ENCODE assay signal across 25 mouse cellular contexts in genomic region chr6:91161506-91162235, GRCm38 (mm10). TPM values are rescaled to one million over a fixed set of nuclear protein-coding genes. Genes with fewer than 3 reads are reported as not detected.
DNase-seq lines count a peak whose midpoint lies in the region; ATAC-seq and TF ChIP-seq lines count a peak whose summit lies in the region.
"Had no signal": no experiment of that assay in that cellular context is flagged by ENCODE, and none has a peak within 500 bp of the region (broad histone marks: within the 10 kb centered on the region; RNA-seq: fewer than 3 reads in every experiment).

No protein-coding gene starts in this region.

- H3K4me3 ChIP-seq in hindbrain, embryonic 10.5 days = no peak overlapping the region
- no peak overlapping the region for H3K4me3 ChIP-seq in hindbrain, embryonic 14.5 days (replicated peaks; ENCODE audit: low read length)
- no peak overlapping the region for H3K4me3 ChIP-seq in liver, adult 2 months (ENCODE audit: insufficient read depth, low read depth, low read length)
- H3K4me3 ChIP-seq in liver, embryonic 16.5 days (ENCODE audit: low read depth, low read length) = no peak overlapping the region
- H3K4me3 ChIP-seq: embryonic facial prominence, embryonic 13.5 days; heart, embryonic 12.5 days; intestine, embryonic 15.5 days; layer of hippocampus, adult 2 months; limb, embryonic 12.5 days had no signal

- no peaks in the 10 kb centered on the region for H3K9me3 ChIP-seq in hindbrain, embryonic 10.5 days
- H3K9me3 ChIP-seq in hindbrain, embryonic 14.5 days (ENCODE audit: control insufficient read depth, low read length) = no peaks in the 10 kb centered on the region
- H3K9me3 ChIP-seq in liver, embryonic 16.5 days (replicated peaks; ENCODE audit: control insufficient read depth, low read length) = no peaks in the 10 kb centered on the region
- H3K9me3 ChIP-seq: embryonic facial prominence, embryonic 13.5 days; heart, embryonic 12.5 days; intestine, embryonic 15.5 days; limb, embryonic 12.5 days had no signal

- 79% methylated on average over 6 of the region's 6 CpGs for WGBS in hindbrain, embryonic 10.5 days
- 81% methylated on average over 6 of the region's 6 CpGs for WGBS in hindbrain, embryonic 14.5 days
- 36% methylated on average over 6 of the region's 6 CpGs for WGBS in liver, adult 2 months
- 67% methylated on average over 6 of the region's 6 CpGs for WGBS in liver, embryonic 16.5 days (ENCODE audit: insufficient replicate concordance)

- H3K27ac ChIP-seq in hindbrain, embryonic 10.5 days = peak overlapping the region; percentile 45; the same call in 1 of the 2 replicates
- H3K27ac ChIP-seq in hindbrain, embryonic 14.5 days = no peak overlapping the region
- H3K27ac ChIP-seq in liver, adult 2 months (replicated peaks; ENCODE audit: insufficient read depth, low read depth, low read length) = peak overlapping the region; percentile 86
- peak overlapping the region; percentile 98 for H3K27ac ChIP-seq in liver, embryonic 16.5 days (ENCODE audit: low read length)
- H3K27ac ChIP-seq: embryonic facial prominence, embryonic 13.5 days; intestine, embryonic 15.5 days; layer of hippocampus, adult 2 months had no signal

- peaks cover 12% of the 10 kb centered on the region for H3K36me3 ChIP-seq in hindbrain, embryonic 10.5 days
- H3K36me3 ChIP-seq in hindbrain, embryonic 14.5 days (replicated peaks; ENCODE audit: control insufficient read depth, insufficient read depth) = peaks cover 15% of the 10 kb centered on the region; the same call in 1 of the 2 replicates
- no peaks in the 10 kb centered on the region for H3K36me3 ChIP-seq in liver, adult 2 months (ENCODE audit: control insufficient read depth, insufficient read depth, low read length)
- H3K36me3 ChIP-seq in liver, embryonic 16.5 days (ENCODE audit: control insufficient read depth, insufficient read depth) = no peaks in the 10 kb centered on the region
- H3K36me3 ChIP-seq: intestine, embryonic 15.5 days had no signal

- no peak for TF ChIP-seq CTCF in liver, adult 2 months (IDR thresholded peaks at IDR 0.05; ENCODE audit: low read depth, low read length)

- peaks cover 61% of the 10 kb centered on the region for H3K4me1 ChIP-seq in hindbrain, embryonic 10.5 days (replicated peaks)
- peaks cover 40% of the 10 kb centered on the region for H3K4me1 ChIP-seq in hindbrain, embryonic 14.5 days (replicated peaks; ENCODE audit: control insufficient read depth, insufficient read depth, low read length)
- peaks cover 35% of the 10 kb centered on the region for H3K4me1 ChIP-seq in liver, adult 2 months (ENCODE audit: control insufficient read depth, insufficient read depth, low read length)
- H3K4me1 ChIP-seq in liver, embryonic 16.5 days (ENCODE audit: control insufficient read depth, low read depth, low read length) = peaks cover 83% of the 10 kb centered on the region

- no peak for ATAC-seq in cerebellum, adult (ENCODE audit: insufficient number of reproducible peaks, low FRiP score, low TSS enrichment)
- no peak for ATAC-seq in hindbrain, embryonic 14.5 days (ENCODE audit: low FRiP score)
- ATAC-seq in liver, embryonic 16.5 days (ENCODE audit: low read depth) = no peak
- no peak for ATAC-seq in granulocyte monocyte progenitor cell, adult 5-6 weeks (replicated peaks; ENCODE audit: poor library complexity, severe bottlenecking)
- ATAC-seq: CD4-positive, CD25-positive, alpha-beta regulatory T cell, adult 4 months; forebrain, postnatal 0 days; hindbrain, embryonic 16.5 days; intestine, embryonic 15.5 days had no signal

- TF ChIP-seq POLR2A in liver, adult 2 months (IDR thresholded peaks at IDR 0.05; ENCODE audit: extremely low read depth, insufficient read depth, low read length) = no peak

- H3K4me2 ChIP-seq in hindbrain, embryonic 14.5 days (replicated peaks) = no peak overlapping the region
- H3K4me2 ChIP-seq in liver, embryonic 16.5 days (ENCODE audit: low read depth, low read length) = no peak overlapping the region
- H3K4me2 ChIP-seq: embryonic facial prominence, embryonic 13.5 days; intestine, embryonic 15.5 days; limb, embryonic 12.5 days; lung, embryonic 14.5 days had no signal

- peak; percentile 71 for DNase-seq in cerebellum, adult 9-11 months
- DNase-seq in hindbrain, embryonic 10.5 days (ENCODE audit: low spot score) = no peak
- DNase-seq in hindbrain, embryonic 14.5 days (ENCODE audit: low spot score) = no peak
- DNase-seq in liver, adult 2 months (ENCODE audit: extremely low read depth, low read depth, low spot score) = peak; percentile 82
- no peak for DNase-seq in urinary bladder, postnatal 14 days (ENCODE audit: low spot score)
- DNase-seq: adrenal gland, postnatal 14 days; forebrain, postnatal 0 days; gastrocnemius, postnatal 36 days; heart, postnatal 10 days; kidney, postnatal 25 days; layer of hippocampus, postnatal 36 days; lung, embryonic 14.5 days; midbrain, embryonic 14.5 days; thymus, postnatal 25 days had no signal

- no peak overlapping the region for H3K9ac ChIP-seq in hindbrain, embryonic 14.5 days
- peak overlapping the region; percentile 33 for H3K9ac ChIP-seq in liver, adult 2 months (ENCODE audit: low read depth, low read length)
- peak overlapping the region; percentile 51 for H3K9ac ChIP-seq in liver, embryonic 16.5 days (ENCODE audit: low read depth, low read length)
- H3K9ac ChIP-seq: forebrain, postnatal 0 days; heart, embryonic 12.5 days; intestine, embryonic 15.5 days; limb, embryonic 12.5 days; lung, embryonic 14.5 days had no signal

- H3K79me2 ChIP-seq in liver, adult 2 months (ENCODE audit: control insufficient read depth, insufficient read depth, low read length) = peaks cover 3% of the 10 kb centered on the region; the same call in 1 of the 2 replicates

- H3K27me3 ChIP-seq in hindbrain, embryonic 10.5 days (ENCODE audit: insufficient read depth, poor library complexity, severe bottlenecking) = no peaks in the 10 kb centered on the region
- no peaks in the 10 kb centered on the region for H3K27me3 ChIP-seq in hindbrain, embryonic 14.5 days (ENCODE audit: control insufficient read depth, insufficient read depth, low read length)
- H3K27me3 ChIP-seq in liver, adult 2 months (ENCODE audit: control insufficient read depth, insufficient read depth, low read length) = no peaks in the 10 kb centered on the region
- no peaks in the 10 kb centered on the region for H3K27me3 ChIP-seq in liver, embryonic 16.5 days (ENCODE audit: control insufficient read depth, insufficient read depth, low read depth, low read length)
- H3K27me3 ChIP-seq: embryonic facial prominence, embryonic 13.5 days; intestine, embryonic 15.5 days; limb, embryonic 12.5 days had no signal

RNA-seq across cellular contexts. Expression of gene Hdac11, which starts 5.2 kb away (rescaled TPM):
- polyA plus RNA-seq in hindbrain, embryonic 10.5 days (2016; fragmentation: Nextera tagmentation; extraction: Ambion mirVana) = 12.3 and 15.6 TPM in 2 replicates
- polyA plus RNA-seq in hindbrain, embryonic 14.5 days (2014; fragmentation: Nextera tagmentation; extraction: Ambion mirVana) = 42.7 and 50.1 TPM in 2 replicates
- total RNA-seq in liver, adult 2 months (2014; rRNA removed) = 37.2 and 42.9 TPM in 2 replicates
- 58.4 and 60.5 TPM in 2 replicates for polyA plus RNA-seq in liver, adult 2 months (2012; rRNA removed)
- polyA plus RNA-seq in liver, embryonic 16.5 days (2015; fragmentation: Nextera tagmentation; extraction: Ambion mirVana) = 4.5 and 4.8 TPM in 2 replicates
- 0.32 and 2.5 TPM in 2 replicates for total RNA-seq in granulocyte monocyte progenitor cell, adult 5-6 weeks (2014; fragmentation: Nextera tagmentation)
- 0.43 and 1.5 TPM in 2 replicates for total RNA-seq in granulocyte monocyte progenitor cell, adult 5-6 weeks (2017)

RNA-seq across cellular contexts. Expression of gene Nup210, which starts 45.0 kb away (rescaled TPM):
- 24.0 and 28.8 TPM in 2 replicates for polyA plus RNA-seq in hindbrain, embryonic 10.5 days (2016; fragmentation: Nextera tagmentation; extraction: Ambion mirVana)
- polyA plus RNA-seq in hindbrain, embryonic 14.5 days (2014; fragmentation: Nextera tagmentation; extraction: Ambion mirVana) = 23.3 TPM in 2 replicates
- 12.2 and 14.9 TPM in 2 replicates for total RNA-seq in liver, adult 2 months (2014; rRNA removed)
- 13.8 and 18.3 TPM in 2 replicates for polyA plus RNA-seq in liver, adult 2 months (2012; rRNA removed)
- polyA plus RNA-seq in liver, embryonic 16.5 days (2015; fragmentation: Nextera tagmentation; extraction: Ambion mirVana) = 32.3 and 33.2 TPM in 2 replicates
- total RNA-seq in granulocyte monocyte progenitor cell, adult 5-6 weeks (2014; fragmentation: Nextera tagmentation) = 209 and 244 TPM in 2 replicates
- total RNA-seq in granulocyte monocyte progenitor cell, adult 5-6 weeks (2017) = 201 and 270 TPM in 2 replicates

RNA-seq across cellular contexts. Expression of gene Fbln2, which starts 50.6 kb away (rescaled TPM):
- polyA plus RNA-seq in hindbrain, embryonic 10.5 days (2016; fragmentation: Nextera tagmentation; extraction: Ambion mirVana) = 28.5 and 32.2 TPM in 2 replicates
- polyA plus RNA-seq in hindbrain, embryonic 14.5 days (2014; fragmentation: Nextera tagmentation; extraction: Ambion mirVana) = 26.2 and 27.2 TPM in 2 replicates
- 1.4 and 2.3 TPM in 2 replicates for total RNA-seq in liver, adult 2 months (2014; rRNA removed)
- polyA plus RNA-seq in liver, adult 2 months (2012; rRNA removed) = 3.4 and 3.5 TPM in 2 replicates
- polyA plus RNA-seq in liver, embryonic 16.5 days (2015; fragmentation: Nextera tagmentation; extraction: Ambion mirVana) = 5.7 and 8.0 TPM in 2 replicates
- not detected in 2 replicates for total RNA-seq in granulocyte monocyte progenitor cell, adult 5-6 weeks (2014; fragmentation: Nextera tagmentation)
- not detected in 2 replicates for total RNA-seq in granulocyte monocyte progenitor cell, adult 5-6 weeks (2017)
- total RNA-seq: megakaryocyte, adult 5-6 weeks had no signal

Comparison
In these comparisons a context has a peak if more than half of its experiments do, and no peak if none do; other contexts are left out.
1. DNase-seq: peak in cerebellum, adult 9-11 months (single experiment) and liver, adult 2 months (single experiment); none in hindbrain, embryonic 10.5 days (single experiment), hindbrain, embryonic 14.5 days (single experiment) and urinary bladder, postnatal 14 days (single experiment).